Mouse (Mus musculus): ENCODE results near the gene Ints3. TPM values are rescaled to one million over a fixed set of nuclear protein-coding genes. Genes with fewer than 3 reads are reported as not detected.

Gene Ints3
- polyA plus RNA-seq, 1 experiment from 2014 or later: 28.6 TPM

DNA sequence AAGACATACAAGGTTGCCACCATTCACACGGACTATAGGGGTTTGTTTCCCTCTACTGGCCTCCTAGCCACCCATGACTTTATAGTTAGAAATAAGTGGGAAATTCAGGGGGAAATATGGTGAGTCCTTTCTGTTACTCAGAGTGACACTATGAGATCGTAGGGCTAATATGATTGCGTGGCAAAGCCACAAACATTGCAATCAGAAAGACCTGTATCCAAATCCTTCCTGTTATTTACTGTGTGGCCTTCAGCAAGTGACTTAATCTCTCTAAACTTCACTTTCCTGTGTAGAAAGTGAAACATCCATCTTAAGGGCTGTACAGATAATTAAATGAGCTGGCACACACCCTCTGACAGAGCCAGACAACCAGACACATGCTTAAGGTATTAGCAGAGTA, 24.7 kb downstream of the Ints3 start:
- no peak overlapping the region for H3K27ac ChIP-seq
- H3K4me3 ChIP-seq (replicated peaks): no peak overlapping the region
- no peak overlapping the region for H3K4me2 ChIP-seq (replicated peaks)
- H3K4me1 ChIP-seq (replicated peaks): no peaks in the 10 kb centered on the region
- no peaks in the 10 kb centered on the region for H3K27me3 ChIP-seq (replicated peaks)
- no peak for ATAC-seq
- H3K9me3 ChIP-seq: no peaks in the 10 kb centered on the region
- no peak overlapping the region for H3K9ac ChIP-seq
- H3K36me3 ChIP-seq: peaks cover 32% of the 10 kb centered on the region
- 91% methylated on average over 3 of the region's 3 CpGs for WGBS

DNA sequence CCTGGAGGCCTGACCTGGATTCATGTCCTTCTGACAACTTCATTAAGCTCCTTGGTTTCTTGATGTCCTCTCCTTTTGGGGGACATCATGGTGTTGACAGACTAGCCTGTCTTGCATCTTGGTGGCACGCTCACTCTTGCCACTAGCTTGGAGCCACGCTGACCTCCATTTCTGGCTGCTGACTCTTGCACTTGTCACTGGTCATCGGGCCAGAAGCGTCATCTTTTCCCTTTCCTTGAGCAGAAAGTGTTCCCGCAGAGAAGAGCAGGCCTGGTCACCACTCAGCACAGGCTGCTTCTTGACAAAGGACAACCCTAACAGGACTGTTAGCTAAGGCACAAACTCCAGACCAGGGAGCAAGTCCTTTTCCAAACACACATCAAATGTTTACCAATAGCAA, 27.0 kb downstream of the Ints3 start:
- Histone ChIP-seq H3K27me3 (replicated peaks) (no peaks in the 10 kb centered on the region), H3K9ac (no peak overlapping the region), H3K36me3 (peaks cover 48% of the 10 kb centered on the region), H3K4me3 (replicated peaks) (no peak overlapping the region), H3K9me3 (no peaks in the 10 kb centered on the region), H3K4me1 (replicated peaks) (no peaks in the 10 kb centered on the region), H3K27ac (no peak overlapping the region), H3K4me2 (replicated peaks) (no peak overlapping the region)
- 95% methylated on average over 5 of the region's 5 CpGs for WGBS
- no peak for ATAC-seq

DNA sequence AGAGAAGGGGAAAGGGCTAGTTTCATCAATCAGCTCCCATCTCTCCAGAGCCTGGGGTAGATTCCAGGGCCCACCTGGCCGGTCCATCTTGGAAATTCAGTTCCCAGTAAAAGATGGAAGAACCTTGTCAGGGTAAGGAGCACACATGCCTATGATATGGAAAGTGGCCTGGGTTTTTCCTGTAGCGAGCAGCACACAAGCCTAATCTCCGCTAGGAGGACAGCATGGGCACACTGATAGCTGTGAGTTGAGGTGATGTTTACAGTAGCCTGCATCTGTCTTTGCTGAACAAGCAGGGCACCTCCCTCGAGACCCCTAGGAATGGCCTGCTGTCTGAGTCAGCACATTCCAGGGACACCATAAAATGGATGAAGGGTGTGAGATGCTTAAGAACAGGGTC, 28.8 kb downstream of the Ints3 start:
- H3K4me2 ChIP-seq (replicated peaks): no peak overlapping the region
- no peaks in the 10 kb centered on the region for H3K9me3 ChIP-seq
- no peak overlapping the region for H3K27ac ChIP-seq
- WGBS: 58% methylated on average over 4 of the region's 4 CpGs
- no peaks in the 10 kb centered on the region for H3K27me3 ChIP-seq (replicated peaks)
- peaks cover 64% of the 10 kb centered on the region for H3K36me3 ChIP-seq
- H3K4me1 ChIP-seq (replicated peaks): no peaks in the 10 kb centered on the region
- H3K4me3 ChIP-seq (replicated peaks): no peak overlapping the region
- H3K9ac ChIP-seq: no peak overlapping the region
- no peak for ATAC-seq

DNA sequence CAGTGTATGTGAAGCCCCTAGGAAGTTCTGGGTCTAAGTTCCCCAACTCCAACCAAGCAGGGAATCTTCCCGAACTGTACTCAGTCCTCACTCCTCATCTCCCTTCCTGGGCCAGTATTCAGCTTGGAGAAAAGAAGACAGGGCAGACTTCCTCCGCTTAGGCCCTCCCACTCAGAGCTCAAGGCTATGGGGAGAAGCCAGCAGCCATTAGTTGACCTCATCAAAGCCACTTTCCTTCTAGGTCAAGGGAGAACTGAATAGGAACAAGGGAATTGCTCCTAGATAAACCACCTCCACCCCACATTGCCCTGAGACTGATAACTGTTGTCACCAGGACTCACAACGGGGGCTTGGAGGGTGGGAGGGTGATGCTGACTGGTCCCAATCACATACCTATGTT, 29.3 kb downstream of the Ints3 start:
- Histone ChIP-seq H3K27ac (no peak overlapping the region), H3K9ac (no peak overlapping the region), H3K4me1 (replicated peaks) (no peaks in the 10 kb centered on the region), H3K27me3 (replicated peaks) (no peaks in the 10 kb centered on the region), H3K4me2 (replicated peaks) (no peak overlapping the region), H3K9me3 (no peaks in the 10 kb centered on the region), H3K4me3 (replicated peaks) (no peak overlapping the region), H3K36me3 (peaks cover 66% of the 10 kb centered on the region)
- no peak for ATAC-seq
- 84% methylated on average over 3 of the region's 3 CpGs for WGBS

DNA sequence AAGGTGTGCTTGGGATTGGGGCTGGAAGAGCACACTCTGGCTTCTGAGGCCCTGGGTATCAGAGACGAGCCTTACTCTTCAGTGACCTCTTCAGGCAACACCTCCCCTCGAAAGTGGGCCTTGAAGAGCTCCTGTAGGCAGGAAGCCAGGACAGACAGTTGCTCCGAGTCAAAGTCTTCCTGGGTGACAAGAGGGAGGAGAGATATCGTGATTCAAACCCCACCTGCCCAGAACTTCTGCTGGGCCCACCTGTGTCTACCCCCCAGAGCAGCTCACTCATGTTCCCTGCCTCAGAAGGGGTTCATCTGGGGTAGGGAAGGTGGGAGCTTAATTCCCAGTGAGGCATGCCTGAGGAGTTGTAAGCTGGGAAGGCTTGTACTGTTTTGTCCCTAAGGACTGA, 32.4 kb downstream of the Ints3 start:
- Histone ChIP-seq H3K27me3 (replicated peaks) (no peaks in the 10 kb centered on the region), H3K4me2 (replicated peaks) (no peak overlapping the region), H3K9ac (no peak overlapping the region), H3K36me3 (peaks cover 65% of the 10 kb centered on the region), H3K4me1 (replicated peaks) (no peaks in the 10 kb centered on the region), H3K27ac (no peak overlapping the region), H3K4me3 (replicated peaks) (no peak overlapping the region), H3K9me3 (no peaks in the 10 kb centered on the region)
- ATAC-seq: no peak
- WGBS: 78% methylated on average over 4 of the region's 4 CpGs

DNA sequence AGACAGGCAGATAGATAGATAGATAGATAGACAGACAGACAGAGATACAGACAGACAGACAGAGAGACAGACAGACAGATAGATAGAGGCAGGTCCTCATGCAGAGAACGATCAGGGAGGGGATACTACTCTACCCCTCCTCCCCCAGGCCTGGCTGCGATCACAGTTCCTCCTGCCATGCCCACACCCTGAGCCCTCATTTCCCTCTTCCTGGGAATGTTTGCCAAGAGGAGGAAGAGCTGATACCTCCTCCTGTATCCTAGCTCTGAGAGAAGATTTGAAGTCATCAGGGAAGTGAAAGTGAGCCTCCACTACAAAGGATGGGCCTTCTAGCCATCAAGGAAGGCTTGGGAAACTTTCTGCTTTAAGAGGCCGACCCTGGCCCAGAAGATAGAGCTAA, 37.8 kb downstream of the Ints3 start:
- Histone ChIP-seq H3K9ac (no peak overlapping the region), H3K4me3 (replicated peaks) (no peak overlapping the region), H3K4me1 (replicated peaks) (peaks cover 2% of the 10 kb centered on the region; the same call in 1 of the 2 replicates), H3K36me3 (peaks cover 52% of the 10 kb centered on the region), H3K4me2 (replicated peaks) (no peak overlapping the region), H3K27ac (no peak overlapping the region), H3K27me3 (replicated peaks) (no peaks in the 10 kb centered on the region), H3K9me3 (no peaks in the 10 kb centered on the region)
- 71% methylated on average over 3 of the region's 3 CpGs for WGBS
- no peak for ATAC-seq

- 93% methylated on average over 3 of the region's 3 CpGs for WGBS
- H3K4me1 ChIP-seq (replicated peaks): peaks cover 25% of the 10 kb centered on the region
- H3K9ac ChIP-seq: no peak overlapping the region
- H3K27ac ChIP-seq: no peak overlapping the region
- H3K4me3 ChIP-seq (replicated peaks): no peak overlapping the region
- no peaks in the 10 kb centered on the region for H3K27me3 ChIP-seq (replicated peaks)
- H3K36me3 ChIP-seq: peaks cover 31% of the 10 kb centered on the region
- no peak for ATAC-seq
- no peaks in the 10 kb centered on the region for H3K9me3 ChIP-seq
- no peak overlapping the region for H3K4me2 ChIP-seq (replicated peaks)
Measured at GRCm38 (mm10) chr3:90392661-90393060, 40.8 kb downstream of the Ints3 start.

DNA sequence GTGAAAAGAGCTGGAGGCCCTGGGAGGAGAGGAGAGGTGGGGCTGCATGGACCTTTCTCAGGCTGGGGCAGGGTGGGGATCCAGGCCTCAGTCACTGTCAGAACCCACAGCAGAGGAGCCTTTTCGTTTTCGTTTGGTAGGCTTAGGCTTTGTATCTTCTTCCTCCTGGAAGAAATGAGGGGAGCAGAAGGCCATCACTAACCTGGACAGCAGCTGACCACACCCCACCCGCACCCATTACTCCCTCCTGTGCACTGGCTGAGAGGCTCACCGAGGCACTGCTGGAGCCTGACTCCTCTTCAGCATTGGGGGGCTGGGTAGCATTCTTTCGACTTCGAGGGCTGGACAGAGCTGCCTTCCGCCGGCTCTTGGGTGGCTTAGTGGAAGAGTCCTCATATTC, 41.5 kb downstream of the Ints3 start:
- H3K9me3 ChIP-seq: no peaks in the 10 kb centered on the region
- 88% methylated on average over 8 of the region's 8 CpGs for WGBS

DNA sequence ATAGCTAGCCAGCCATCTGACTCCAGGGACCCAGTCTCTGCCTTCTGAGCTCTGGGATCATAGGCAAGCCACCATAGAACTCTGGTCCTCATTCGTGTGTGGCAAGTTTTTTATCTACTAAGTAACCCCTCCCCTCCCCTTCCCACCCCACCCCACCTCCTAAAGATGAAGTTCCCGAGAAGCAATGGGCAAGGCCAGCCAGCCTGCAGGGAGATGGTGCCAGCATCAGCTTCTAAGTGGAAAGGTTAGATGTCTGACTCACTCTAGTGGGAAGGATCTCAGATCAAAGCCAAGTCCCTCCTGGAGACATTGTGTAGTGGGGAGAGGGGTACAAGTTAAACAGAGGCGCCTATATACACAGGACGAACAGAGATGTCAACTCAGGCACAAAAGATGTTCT, 42.4 kb downstream of the Ints3 start:
- Histone ChIP-seq H3K9me3 (no peaks in the 10 kb centered on the region), H3K27ac (no peak overlapping the region), H3K4me3 (replicated peaks) (no peak overlapping the region), H3K9ac (no peak overlapping the region), H3K36me3 (peaks cover 23% of the 10 kb centered on the region), H3K4me2 (replicated peaks) (no peak overlapping the region), H3K27me3 (replicated peaks) (no peaks in the 10 kb centered on the region), H3K4me1 (replicated peaks) (peaks cover 26% of the 10 kb centered on the region)
- 68% methylated on average over 4 of the region's 4 CpGs for WGBS
- ATAC-seq: no peak

More for the DNA sequence above, 41.5 kb downstream of the Ints3 start:
- H3K27ac ChIP-seq: no peak overlapping the region
- peaks cover 26% of the 10 kb centered on the region for H3K4me1 ChIP-seq (replicated peaks)
- peaks cover 30% of the 10 kb centered on the region for H3K36me3 ChIP-seq
- ATAC-seq: no peak
- no peak overlapping the region for H3K4me3 ChIP-seq (replicated peaks)
- no peak overlapping the region for H3K9ac ChIP-seq
- no peak overlapping the region for H3K4me2 ChIP-seq (replicated peaks)
- no peaks in the 10 kb centered on the region for H3K27me3 ChIP-seq (replicated peaks)

- peak within 1 kb of the TSS; percentile 80 for H3K9ac ChIP-seq
- peaks cover 23% of the 10 kb centered on the region for H3K36me3 ChIP-seq
- peak within 1 kb of the TSS; percentile 36 for H3K27ac ChIP-seq
- ATAC-seq: peak; percentile 76
- H3K27me3 ChIP-seq (replicated peaks): no peaks in the 10 kb centered on the region
- H3K4me3 ChIP-seq (replicated peaks): peak within 1 kb of the TSS; percentile 53
- H3K4me1 ChIP-seq (replicated peaks): peaks cover 32% of the 10 kb centered on the region
- 1% methylated on average over 55 of the region's 55 CpGs for WGBS
- H3K4me2 ChIP-seq (replicated peaks): peak within 1 kb of the TSS; percentile 98
- H3K9me3 ChIP-seq: no peaks in the 10 kb centered on the region
Measured at GRCm38 (mm10) chr3:90389511-90390490, 43.6 kb downstream of the Ints3 start, which contains the start of gene Slc27a3. TSS of gene Slc27a3 (minus strand) at chr3:90389938.

- peaks cover 23% of the 10 kb centered on the region for H3K36me3 ChIP-seq
- peak; percentile 79 for ATAC-seq
- peak overlapping the region; percentile 36 for H3K27ac ChIP-seq
Measured at GRCm38 (mm10) chr3:90388726-90389510, 44.5 kb downstream of the Ints3 start.

DNA sequence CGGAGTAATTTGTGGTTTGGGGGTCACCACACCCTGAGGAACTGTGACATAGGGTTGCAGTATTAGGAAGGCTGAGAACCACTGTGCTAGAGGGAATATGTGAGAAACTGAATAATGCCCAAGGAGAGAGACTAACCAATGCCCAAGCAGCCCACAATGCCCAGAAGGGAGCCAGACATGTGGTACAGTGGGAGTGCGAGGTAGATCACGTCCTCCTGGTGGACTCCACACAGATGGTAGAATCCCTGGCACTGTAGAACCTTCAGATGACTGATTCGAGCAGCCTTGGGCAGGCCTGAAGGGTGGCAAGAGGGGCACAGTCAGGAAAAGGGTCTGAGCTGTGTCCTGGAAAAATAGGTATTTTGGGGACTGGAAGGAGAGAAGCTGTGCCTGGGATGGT, 45.2 kb downstream of the Ints3 start:
- H3K4me3 ChIP-seq (replicated peaks): peak overlapping the region; percentile 53; the same call in 1 of the 2 replicates
- peaks cover 32% of the 10 kb centered on the region for H3K4me1 ChIP-seq (replicated peaks)
- no peaks in the 10 kb centered on the region for H3K9me3 ChIP-seq
- no peak overlapping the region for H3K9ac ChIP-seq
- peaks cover 19% of the 10 kb centered on the region for H3K36me3 ChIP-seq
- no peak overlapping the region for H3K27ac ChIP-seq
- ATAC-seq: no peak
- H3K4me2 ChIP-seq (replicated peaks): peak overlapping the region; percentile 98
- WGBS: 84% methylated on average over 4 of the region's 4 CpGs
- no peaks in the 10 kb centered on the region for H3K27me3 ChIP-seq (replicated peaks)

More at GRCm38 (mm10) chr3:90388726-90389510, 44.5 kb downstream of the Ints3 start:
- H3K4me1 ChIP-seq (replicated peaks): peaks cover 32% of the 10 kb centered on the region
- H3K27me3 ChIP-seq (replicated peaks): no peaks in the 10 kb centered on the region
- peak overlapping the region; percentile 53 for H3K4me3 ChIP-seq (replicated peaks)
- peak overlapping the region; percentile 80 for H3K9ac ChIP-seq
- H3K9me3 ChIP-seq: no peaks in the 10 kb centered on the region
- WGBS: 4% methylated on average over 53 of the region's 53 CpGs
- H3K4me2 ChIP-seq (replicated peaks): peak overlapping the region; percentile 98

Data from intestine, embryonic 15.5 days (tissue).